Mouse (Mus musculus) stomach, embryonic 14.5 days (tissue): ENCODE measurements around the gene Gadd45g. TPM values are rescaled to one million over a fixed set of nuclear protein-coding genes. Genes with fewer than 3 reads are reported as not detected.

Experiments used
- ATAC-seq: fragments of 200-750 bp; cut with Nextera tagmentation; 2 replicates; pipeline ENCODE4 v1.8.0; 2017; ENCODE audit warnings: low read depth, moderate TSS enrichment; ENCODE audit not compliant: insufficient number of reproducible peaks, insufficient read depth, low FRiP score
- H3K27ac ChIP-seq: fragments of 300-500 bp; sonication (generic); 2 replicates; pipeline ENCODE4 v1.5.1; 2014; ENCODE audit warnings: mild to moderate bottlenecking, low read length, moderate library complexity, mixed read lengths
- H3K27me3 ChIP-seq: fragments of 300-500 bp; sonication (generic); 2 replicates; pipeline ENCODE4 v1.6.1; 2014; ENCODE audit warnings: low read length, control low read depth, mixed read lengths; ENCODE audit not compliant: control insufficient read depth, insufficient read depth
- H3K36me3 ChIP-seq: fragments of 300-500 bp; sonication (generic); 2 replicates; pipeline ENCODE4 v1.6.1; 2014; ENCODE audit warnings: mild to moderate bottlenecking, control low read depth, low read length, moderate library complexity, mixed read lengths; ENCODE audit not compliant: control insufficient read depth, insufficient read depth
- H3K4me1 ChIP-seq: fragments of 300-500 bp; sonication (generic); 2 replicates; pipeline ENCODE4 v1.6.1; 2014; ENCODE audit warnings: low read length, control low read depth, mixed read lengths; ENCODE audit not compliant: control insufficient read depth, insufficient read depth
- H3K4me2 ChIP-seq: fragments of 300-500 bp; sonication (generic); replicated peaks from 2 replicates; pipeline ENCODE4 v1.6.1; 2014; ENCODE audit warnings: low read depth, low read length, control low read depth
- H3K4me3 ChIP-seq: fragments of 300-500 bp; sonication (generic); 2 replicates; pipeline ENCODE4 v1.5.1; 2014; ENCODE audit warnings: low read depth, low read length, control low read depth
- H3K9ac ChIP-seq: fragments of 300-500 bp; sonication (generic); replicated peaks from 2 replicates; pipeline ENCODE4 v1.6.1; 2014; ENCODE audit warnings: low read depth, mild to moderate bottlenecking, control low read depth, low read length, moderate library complexity, mixed read lengths
- H3K9me3 ChIP-seq: fragments of 300-500 bp; sonication (generic); 2 replicates; pipeline ENCODE4 v1.6.1; 2016; ENCODE audit warnings: low read depth, low read length, control low read depth; ENCODE audit not compliant: control insufficient read depth
- WGBS: fragments of 180-500 bp; shearing (Covaris S2); extraction: QIAGEN DNeasy Blood & Tissue Kit; methylation state at CpG from one replicate; pipeline ENCODE4 v1.1.7; 2014; 5-methylcytosine and 5-hydroxymethylcytosine counted together
- polyA plus RNA-seq: library from polyadenylated mRNA; unstranded; fragments of >200 nt; fragmentation: Nextera tagmentation; extraction: Ambion mirVana; gene quantifications from 2 replicates; pipeline ENCODE4 v1.2.1, GENCODE M21; 2014

Gene Gadd45g
- polyA plus RNA-seq, 1 experiment from 2014 or later = 22.9 TPM

DNA sequence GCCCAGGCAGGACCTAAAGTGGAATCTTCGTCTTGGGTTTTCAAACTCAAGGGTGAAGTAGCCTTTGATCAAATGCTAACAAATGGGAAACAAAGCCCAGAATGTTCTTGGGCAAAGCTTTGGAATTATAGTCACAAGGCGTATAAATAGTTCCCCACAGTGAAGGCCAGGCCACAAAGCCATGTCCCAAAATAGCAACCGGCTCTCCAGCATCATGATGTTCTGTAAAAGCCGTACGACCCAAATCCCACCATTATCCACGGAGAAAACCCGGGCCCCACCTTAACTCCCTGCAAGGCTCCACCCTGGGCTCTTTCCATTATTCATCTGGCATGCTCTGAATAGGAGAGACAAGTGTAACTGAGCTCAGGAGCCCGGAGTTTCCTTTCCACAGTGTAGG, 32.3 kb downstream of the Gadd45g start:
- Histone ChIP-seq H3K4me2 (no peak overlapping the region), H3K4me1 (peaks cover 2% of the 10 kb centered on the region; the same call in 1 of the 2 replicates), H3K27me3 (no peaks in the 10 kb centered on the region), H3K9ac (no peak overlapping the region), H3K9me3 (no peaks in the 10 kb centered on the region), H3K27ac (no peak overlapping the region), H3K4me3 (no peak overlapping the region), H3K36me3 (no peaks in the 10 kb centered on the region)
- whole genome bisulfite sequencing = 52% methylated on average over 8 of the region's 8 CpGs
- no peak for ATAC-seq

DNA sequence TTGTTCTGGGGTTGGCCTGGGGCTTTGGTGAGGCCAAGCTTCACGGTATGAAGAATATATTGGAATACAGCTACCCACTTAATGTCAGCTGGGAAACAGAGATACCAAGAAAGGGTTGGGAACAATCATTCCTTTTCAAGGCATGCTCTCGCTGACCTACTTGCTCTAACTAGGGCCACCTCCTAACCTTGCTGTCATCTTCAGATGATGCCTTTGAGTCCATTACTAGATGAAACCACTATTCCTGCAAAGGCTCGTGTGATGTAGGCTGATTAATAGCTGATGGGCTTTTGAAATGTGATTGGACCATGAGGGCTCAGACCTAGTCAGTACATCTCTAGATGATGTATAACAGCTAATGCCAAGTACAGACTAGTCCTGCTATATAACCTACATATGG, 33.1 kb downstream of the Gadd45g start:
- Histone ChIP-seq H3K4me2 (no peak overlapping the region), H3K4me1 (peaks cover 9% of the 10 kb centered on the region; the same call in 1 of the 2 replicates), H3K9me3 (no peaks in the 10 kb centered on the region), H3K27me3 (no peaks in the 10 kb centered on the region), H3K4me3 (no peak overlapping the region), H3K27ac (no peak overlapping the region), H3K36me3 (no peaks in the 10 kb centered on the region), H3K9ac (no peak overlapping the region)
- WGBS = 84% methylated on average over 3 of the region's 3 CpGs
- ATAC-seq = no peak

DNA sequence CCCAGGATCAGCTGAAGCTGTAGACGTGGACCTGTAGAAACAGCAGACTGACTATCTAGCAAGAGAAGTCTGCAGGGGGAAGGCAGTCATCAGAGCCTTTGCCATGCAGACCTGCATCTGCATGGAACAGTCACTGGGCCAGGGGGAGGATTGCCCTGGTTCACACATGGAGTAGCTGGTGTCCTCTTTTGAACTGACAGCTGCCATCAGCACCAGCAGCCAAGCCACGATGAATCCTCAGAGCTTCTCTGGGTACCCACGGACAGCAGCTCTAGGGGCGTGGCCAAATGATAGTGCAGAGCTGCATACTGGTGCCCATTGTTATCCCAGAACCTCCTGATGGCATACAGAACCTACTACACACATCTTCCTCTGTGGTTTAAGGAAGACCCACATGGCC, 33.5 kb downstream of the Gadd45g start:
- ATAC-seq = no peak
- H3K4me1 ChIP-seq = peaks cover 10% of the 10 kb centered on the region; the same call in 1 of the 2 replicates
- no peaks in the 10 kb centered on the region for H3K27me3 ChIP-seq
- no peak overlapping the region for H3K4me3 ChIP-seq
- H3K9ac ChIP-seq = no peak overlapping the region
- no peaks in the 10 kb centered on the region for H3K36me3 ChIP-seq
- H3K9me3 ChIP-seq = no peaks in the 10 kb centered on the region
- H3K4me2 ChIP-seq = no peak overlapping the region
- 75% methylated on average over 4 of the region's 4 CpGs for WGBS
- no peak overlapping the region for H3K27ac ChIP-seq

DNA sequence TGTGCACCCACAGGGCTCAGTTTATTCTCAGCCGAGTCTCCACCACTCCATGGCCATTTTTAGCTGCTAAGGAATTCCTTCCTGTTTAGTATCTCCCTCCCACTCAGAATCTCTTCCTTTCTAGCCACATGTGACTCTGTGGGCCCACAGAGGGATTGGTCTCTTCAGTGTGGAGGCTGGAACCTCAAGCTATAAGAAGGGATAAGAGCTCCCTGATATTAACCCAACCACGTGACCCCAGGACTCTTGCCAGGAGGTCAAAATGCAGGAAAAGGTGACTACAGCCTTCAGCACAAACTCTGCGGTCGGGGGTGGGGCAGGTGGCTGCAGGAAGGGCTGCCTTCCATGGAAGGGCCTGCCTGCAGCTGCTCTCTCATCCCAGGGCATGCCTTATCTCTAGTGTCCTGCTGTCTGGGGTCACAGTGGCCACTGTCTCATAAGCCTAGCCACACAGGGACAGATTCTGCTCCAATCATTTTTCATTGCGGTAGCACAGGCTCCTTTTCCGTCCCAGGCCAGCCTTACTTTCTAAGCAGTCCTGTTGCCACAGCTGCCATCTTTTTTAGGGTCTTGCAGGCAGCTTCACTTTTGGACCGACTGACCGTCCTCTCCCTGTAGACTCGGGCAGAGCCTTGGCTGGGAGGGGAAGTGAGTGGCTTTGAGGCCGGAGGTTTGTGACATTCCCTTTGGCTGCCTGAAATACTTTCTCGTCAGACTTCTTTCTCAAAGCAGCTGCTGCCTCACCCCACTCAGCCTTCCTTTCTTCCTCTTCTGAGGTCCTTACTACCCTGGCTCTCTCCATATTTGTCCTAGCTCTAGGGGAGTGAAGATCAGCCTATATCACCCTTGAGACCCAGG, 35.0 kb downstream of the Gadd45g start:
- ATAC-seq = no peak
- no peak overlapping the region for H3K9ac ChIP-seq
- H3K4me2 ChIP-seq = no peak overlapping the region
- no peaks in the 10 kb centered on the region for H3K27me3 ChIP-seq
- 48% methylated on average over 11 of the region's 11 CpGs for WGBS
- H3K27ac ChIP-seq = no peak overlapping the region
- H3K4me1 ChIP-seq = peaks cover 13% of the 10 kb centered on the region; the same call in 1 of the 2 replicates
- no peaks in the 10 kb centered on the region for H3K36me3 ChIP-seq
- no peak overlapping the region for H3K4me3 ChIP-seq
- H3K9me3 ChIP-seq = no peaks in the 10 kb centered on the region

DNA sequence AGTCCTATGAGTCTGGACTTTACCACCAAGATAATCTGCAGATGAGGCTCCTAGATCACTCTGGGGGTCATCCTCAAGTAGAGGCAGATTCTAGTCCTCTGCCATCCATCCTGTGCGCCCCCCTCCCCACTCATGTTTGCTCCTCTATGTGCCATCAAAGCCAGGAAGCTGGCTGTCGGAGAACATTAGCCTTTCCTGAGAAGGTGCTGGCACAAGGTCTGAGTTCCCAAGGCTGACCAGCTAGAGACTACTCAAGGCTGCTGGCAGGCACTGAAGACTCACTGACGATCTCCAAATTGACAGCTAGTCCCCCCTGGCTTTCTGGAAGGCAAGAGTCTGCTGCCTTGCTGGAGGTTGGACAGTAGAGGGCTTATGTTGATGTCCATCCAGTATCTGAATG, 35.7 kb downstream of the Gadd45g start:
- Histone ChIP-seq H3K27ac (no peak overlapping the region), H3K4me3 (no peak overlapping the region), H3K9ac (no peak overlapping the region), H3K27me3 (no peaks in the 10 kb centered on the region), H3K4me2 (no peak overlapping the region), H3K36me3 (no peaks in the 10 kb centered on the region), H3K4me1 (peaks cover 13% of the 10 kb centered on the region; the same call in 1 of the 2 replicates), H3K9me3 (no peaks in the 10 kb centered on the region)
- WGBS = 81% methylated on average over 3 of the region's 3 CpGs
- no peak for ATAC-seq

DNA sequence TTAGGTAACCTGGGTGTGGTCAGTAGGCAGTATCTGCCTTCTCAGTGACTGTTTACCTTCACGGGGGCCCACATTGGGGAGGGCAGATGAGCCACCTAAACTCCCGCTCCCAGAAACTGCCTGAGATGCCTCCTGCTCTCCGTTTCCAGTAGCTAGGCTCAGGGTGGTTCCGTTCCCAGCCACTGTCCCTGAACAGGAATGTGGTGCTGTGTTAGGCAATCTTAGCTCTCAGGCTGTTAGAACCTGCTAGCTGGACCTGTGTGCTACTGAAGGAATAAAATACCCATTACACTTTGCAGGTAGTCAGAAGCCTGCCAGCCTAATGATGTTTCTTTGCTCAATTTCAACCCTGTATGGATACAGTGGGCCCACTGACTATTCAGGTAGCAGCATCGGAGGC, 37.8 kb downstream of the Gadd45g start:
- H3K4me3 ChIP-seq = no peak overlapping the region
- WGBS = 41% methylated on average over 5 of the region's 5 CpGs
- H3K9me3 ChIP-seq = no peaks in the 10 kb centered on the region
- H3K27ac ChIP-seq = no peak overlapping the region
- H3K36me3 ChIP-seq = no peaks in the 10 kb centered on the region
- ATAC-seq = no peak
- no peaks in the 10 kb centered on the region for H3K27me3 ChIP-seq
- no peak overlapping the region for H3K4me2 ChIP-seq
- H3K9ac ChIP-seq = no peak overlapping the region
- H3K4me1 ChIP-seq = peaks cover 13% of the 10 kb centered on the region; the same call in 1 of the 2 replicates

DNA sequence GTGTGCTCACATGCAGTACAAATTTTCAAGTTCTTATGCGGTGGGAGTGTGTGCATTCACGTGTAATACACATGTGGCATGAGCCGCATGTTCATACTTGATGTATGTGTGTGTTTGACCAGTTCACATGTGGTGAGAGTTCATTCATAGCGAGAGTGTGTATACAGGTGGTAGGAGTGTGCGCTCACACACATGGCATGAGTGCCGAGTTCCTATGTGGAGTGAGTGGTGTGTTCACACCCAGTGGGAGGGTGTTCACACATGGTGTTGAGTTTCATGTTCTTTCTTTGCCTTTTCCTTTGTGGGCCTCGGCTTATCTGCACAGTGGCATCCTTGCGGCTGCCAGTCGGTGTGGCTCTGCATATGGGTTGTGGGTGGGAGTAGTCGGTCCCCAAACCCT, 39.1 kb downstream of the Gadd45g start:
- ATAC-seq = no peak
- WGBS = 94% methylated on average over 10 of the region's 10 CpGs
- Histone ChIP-seq H3K27ac (no peak overlapping the region), H3K9ac (no peak overlapping the region), H3K9me3 (no peaks in the 10 kb centered on the region), H3K27me3 (no peaks in the 10 kb centered on the region), H3K4me1 (peaks cover 13% of the 10 kb centered on the region; the same call in 1 of the 2 replicates), H3K4me3 (no peak overlapping the region), H3K4me2 (no peak overlapping the region), H3K36me3 (no peaks in the 10 kb centered on the region)

DNA sequence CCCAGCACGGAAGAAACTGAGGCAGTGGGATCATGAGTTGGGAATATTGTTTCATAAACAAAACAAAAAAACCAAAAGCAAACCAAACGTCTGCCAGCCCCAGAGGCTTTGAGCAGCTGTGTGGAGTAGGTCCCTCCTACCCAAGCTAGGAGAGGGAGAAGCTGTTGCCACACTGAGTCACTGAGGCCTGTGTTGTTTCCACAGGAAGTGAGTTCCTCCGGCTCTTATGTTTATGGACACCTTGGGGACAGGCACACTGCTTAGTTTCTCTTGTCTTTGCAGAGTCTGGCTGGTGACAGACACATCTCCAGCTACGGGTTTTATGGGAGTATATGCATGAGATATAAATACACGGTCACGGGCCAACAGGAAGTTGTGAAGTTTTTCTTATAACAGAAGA, 39.6 kb downstream of the Gadd45g start:
- H3K27ac ChIP-seq = no peak overlapping the region
- WGBS = 63% methylated on average over 6 of the region's 6 CpGs

More for the DNA sequence above, 39.6 kb downstream of the Gadd45g start:
- Histone ChIP-seq H3K27me3 (no peaks in the 10 kb centered on the region), H3K4me3 (no peak overlapping the region), H3K4me1 (peaks cover 13% of the 10 kb centered on the region; the same call in 1 of the 2 replicates), H3K9me3 (no peaks in the 10 kb centered on the region), H3K36me3 (no peaks in the 10 kb centered on the region), H3K9ac (no peak overlapping the region), H3K4me2 (no peak overlapping the region)
- ATAC-seq = no peak
